Mouse (Mus musculus) lung, postnatal 14 days (tissue): Measurements from ENCODE around the gene R3hdm2.

Experiments used
- DNase-seq: peaks from one replicate; pipeline ENCODE4 v3.0.0; 2021

R3hdm2 gene

DNA sequence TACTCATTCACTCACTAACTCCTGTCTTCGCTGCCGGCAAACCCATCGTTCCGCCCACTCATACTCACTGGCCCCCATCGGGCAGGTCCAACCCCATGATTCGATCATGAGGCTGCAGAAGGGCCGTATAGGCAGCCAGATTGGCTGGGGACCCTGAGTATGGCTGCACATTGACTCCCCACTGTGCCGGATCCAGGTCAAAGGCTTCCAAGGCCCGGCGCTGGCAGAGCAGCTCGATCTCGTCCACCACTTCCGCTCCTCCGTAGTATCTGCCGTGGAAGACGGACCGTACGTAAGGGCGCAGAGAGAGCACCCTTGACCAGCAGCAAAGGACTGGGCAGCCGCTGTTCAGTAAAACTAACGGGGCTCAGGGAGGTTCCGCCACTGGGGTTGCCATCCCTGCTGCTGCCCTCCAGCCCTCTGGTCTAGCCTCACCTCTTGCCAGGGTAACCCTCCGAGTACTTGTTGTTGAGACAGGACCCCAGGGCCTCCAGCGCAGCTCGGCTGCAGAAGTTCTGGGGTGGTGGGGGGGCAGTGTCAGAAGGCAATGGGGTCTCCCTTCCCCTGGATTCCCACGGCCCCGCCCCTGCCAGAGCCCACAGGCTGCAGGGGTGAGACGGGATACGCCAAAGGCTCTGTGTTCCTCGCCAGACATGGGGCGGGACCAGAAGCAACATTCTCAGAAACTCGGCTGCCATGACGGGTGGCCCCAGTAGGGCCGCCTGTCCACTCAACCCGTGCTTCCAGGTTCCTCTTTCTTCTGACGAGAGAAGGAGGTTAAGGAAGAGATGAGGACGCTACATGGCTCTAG lies 140.0 kb downstream of the R3hdm2 start:
- no peak for DNase-seq

DNA sequence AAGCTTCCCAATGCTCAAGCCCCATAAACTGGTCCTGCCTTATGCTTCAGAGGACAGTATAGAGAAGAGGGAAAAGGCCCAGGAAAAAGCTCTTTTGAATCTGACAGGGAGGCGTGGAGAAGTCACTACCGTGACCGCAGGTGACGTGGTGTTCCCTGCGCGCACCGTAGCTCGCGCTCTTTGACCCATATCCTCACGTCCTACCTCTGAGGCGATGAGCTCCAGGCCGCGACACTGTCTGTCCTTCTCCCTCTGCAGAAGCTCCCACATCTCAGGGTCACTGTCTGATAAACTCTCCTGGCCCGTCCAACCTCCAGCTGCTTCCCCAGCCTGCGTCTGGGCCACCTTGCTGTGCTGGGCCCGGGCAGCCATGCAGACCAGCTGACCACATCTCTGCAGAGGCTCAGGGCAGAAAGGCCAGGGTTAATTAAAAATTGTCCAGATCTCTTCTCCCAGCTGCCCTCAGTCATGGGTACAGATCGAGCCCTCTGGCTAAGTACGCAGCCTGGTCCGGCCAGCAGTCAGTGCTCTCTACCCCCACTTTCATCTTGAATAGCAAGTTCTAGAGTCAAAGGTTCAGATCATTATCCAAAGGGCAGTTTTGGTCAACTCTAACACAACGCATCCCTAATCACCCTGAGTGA lies 140.7 kb downstream of the R3hdm2 start:
- no peak for DNase-seq

- no peak for DNase-seq
Observed at GRCm38 (mm10) chr10:127521611-127522080, 141.5 kb downstream of the R3hdm2 start.

- DNase-seq: peak; percentile 88
Observed at GRCm38 (mm10) chr10:127522088-127522581, 142.0 kb downstream of the R3hdm2 start, which contains the start of gene Shmt2. TSS of gene Shmt2 (minus strand) at chr10:127522444.

GRCm38 (mm10) chr10:127524646-127525255 lies 144.6 kb downstream of the R3hdm2 start:
- DNase-seq: no peak

DNA sequence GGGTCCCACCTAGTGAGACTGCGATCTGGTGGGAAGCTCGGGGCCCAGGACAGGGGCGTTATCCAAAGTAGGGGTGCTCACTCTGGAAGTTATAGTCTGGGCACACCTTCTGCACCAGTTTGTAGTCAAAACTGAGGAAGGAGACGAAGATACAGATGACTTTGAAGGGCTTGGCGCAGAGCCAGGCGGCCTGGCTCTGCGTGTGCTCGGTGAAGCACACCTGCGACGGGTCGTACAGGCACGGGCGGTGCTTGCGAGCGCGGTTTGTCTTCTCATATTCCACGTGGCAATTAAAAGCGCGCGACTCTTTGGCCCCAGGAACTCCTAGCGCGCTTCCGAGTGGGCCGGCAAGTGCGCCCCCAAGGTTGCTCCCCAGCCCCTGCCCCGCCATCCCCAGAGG lies 145.9 kb downstream of the R3hdm2 start:
- DNase-seq: no peak

DNA sequence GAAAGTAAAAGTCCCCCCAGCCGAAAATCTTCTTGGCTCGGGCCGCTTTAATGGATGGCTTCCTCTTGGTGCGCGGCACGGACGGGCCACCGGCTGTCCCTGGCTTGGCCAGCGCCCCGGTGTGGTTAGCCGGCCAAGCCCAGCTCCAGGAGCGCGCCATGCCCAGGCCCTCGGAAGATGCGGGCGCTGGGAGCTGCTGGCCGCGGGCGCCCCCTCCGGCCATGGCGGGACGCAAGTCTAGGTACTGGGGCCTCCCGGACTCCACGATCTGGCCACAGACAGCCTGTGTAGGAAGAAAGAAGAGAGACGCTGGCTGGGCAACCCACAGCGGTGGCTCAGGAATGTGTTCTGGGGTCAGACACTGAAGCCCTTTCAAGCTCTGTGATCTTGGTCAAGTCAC lies 146.6 kb downstream of the R3hdm2 start:
- peak; percentile 69 for DNase-seq

DNA sequence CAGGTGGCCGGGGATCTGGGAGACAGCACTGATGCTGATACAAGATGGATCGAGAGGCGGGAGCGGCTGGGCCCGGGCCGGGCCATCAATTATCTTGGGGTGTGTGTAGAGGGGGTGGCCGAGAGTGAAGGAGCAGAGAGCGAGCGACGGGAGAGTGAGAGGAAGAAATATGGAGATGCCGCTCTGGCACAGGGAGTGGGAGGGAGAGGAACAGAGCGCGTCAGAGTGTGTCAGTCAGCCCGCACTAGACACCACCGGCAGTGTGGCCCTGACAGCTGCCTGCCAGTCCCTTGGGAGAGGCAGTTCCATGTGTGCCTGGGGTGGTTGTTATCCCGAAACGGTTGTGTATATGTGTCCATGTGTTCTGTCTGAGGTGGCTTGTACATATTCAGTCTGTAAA lies 147.4 kb downstream of the R3hdm2 start:
- no peak for DNase-seq

GRCm38 (mm10) chr10:127530945-127531344 lies 150.8 kb downstream of the R3hdm2 start:
- no peak for DNase-seq

GRCm38 (mm10) chr10:127531548-127531947 lies 151.4 kb downstream of the R3hdm2 start:
- no peak for DNase-seq

DNA sequence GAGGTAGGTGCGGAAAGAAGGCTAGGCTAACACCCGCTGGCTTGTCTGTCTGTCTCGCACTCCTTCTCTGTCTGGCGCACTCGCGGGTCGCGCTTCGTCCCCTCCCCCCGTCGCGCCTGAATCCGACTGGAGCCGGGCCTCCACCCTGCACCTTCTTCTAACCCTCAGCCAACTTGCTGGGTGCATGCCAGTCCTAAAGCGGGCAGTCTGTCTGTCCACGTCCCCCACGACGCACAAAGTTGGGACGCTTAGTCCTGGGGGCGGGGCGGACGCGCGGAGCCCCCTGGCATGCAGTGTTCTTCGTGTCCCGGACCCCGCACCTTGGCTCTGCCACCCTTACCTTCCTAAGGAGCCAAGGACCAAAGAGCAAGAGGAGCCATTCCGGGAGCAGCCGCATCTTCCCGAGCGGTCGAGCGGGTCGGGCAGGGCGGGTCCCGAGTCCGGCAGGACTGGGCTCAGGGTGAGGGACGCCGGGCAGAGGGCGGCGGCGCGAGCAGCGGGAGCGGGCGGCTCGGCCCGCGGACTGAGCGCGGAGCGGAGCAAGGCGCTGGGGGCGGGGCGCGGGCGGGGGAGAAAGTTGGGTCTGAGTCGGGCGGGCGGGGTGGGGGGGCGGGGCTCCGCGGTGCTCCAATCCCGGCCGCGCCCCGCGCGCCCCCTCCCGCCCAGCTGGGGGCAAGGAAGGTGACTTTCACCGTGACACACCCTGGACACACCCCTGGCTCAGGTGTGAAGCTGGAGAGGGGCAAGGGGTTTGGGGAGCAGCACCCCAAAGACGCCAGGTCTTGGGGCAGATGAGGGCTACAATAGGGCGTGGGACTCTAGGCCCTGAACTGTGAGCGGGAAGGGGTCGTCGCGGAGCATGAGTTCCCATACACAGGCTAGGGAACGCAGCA lies 154.2 kb downstream of the R3hdm2 start, which contains the start of gene Nxph4:
TSS of gene Nxph4 (minus strand) at position 524 of the 893 bp plus-strand sequence.
- DNase-seq: no peak

GRCm38 (mm10) chr10:127534929-127535384 lies 154.8 kb downstream of the R3hdm2 start:
- no peak for DNase-seq

GRCm38 (mm10) chr10:127536586-127537314 lies 156.6 kb downstream of the R3hdm2 start:
- peak; percentile 53 for DNase-seq

GRCm38 (mm10) chr10:127537854-127538583 lies 157.9 kb downstream of the R3hdm2 start:
- DNase-seq: peak; percentile 82

DNA sequence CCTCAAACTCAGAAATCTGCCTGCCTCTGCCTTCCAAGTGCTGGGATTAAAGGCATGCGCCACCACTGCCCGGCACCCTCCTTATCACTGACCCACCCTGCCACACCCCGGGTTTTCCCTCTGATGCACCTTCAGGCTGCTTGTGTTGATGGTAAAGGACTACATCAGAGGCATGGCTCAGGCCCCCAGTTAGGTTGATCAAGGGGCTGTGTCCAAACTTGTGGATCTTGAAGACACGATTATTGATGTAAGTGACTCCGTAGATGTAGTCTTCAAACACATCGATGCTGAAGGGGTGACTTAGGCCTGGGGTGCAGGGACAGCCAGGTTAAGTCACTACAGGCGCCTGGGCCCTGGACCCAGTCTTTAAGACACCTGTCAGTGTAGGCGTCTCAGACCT lies 161.4 kb downstream of the R3hdm2 start:
- no peak for DNase-seq

DNA sequence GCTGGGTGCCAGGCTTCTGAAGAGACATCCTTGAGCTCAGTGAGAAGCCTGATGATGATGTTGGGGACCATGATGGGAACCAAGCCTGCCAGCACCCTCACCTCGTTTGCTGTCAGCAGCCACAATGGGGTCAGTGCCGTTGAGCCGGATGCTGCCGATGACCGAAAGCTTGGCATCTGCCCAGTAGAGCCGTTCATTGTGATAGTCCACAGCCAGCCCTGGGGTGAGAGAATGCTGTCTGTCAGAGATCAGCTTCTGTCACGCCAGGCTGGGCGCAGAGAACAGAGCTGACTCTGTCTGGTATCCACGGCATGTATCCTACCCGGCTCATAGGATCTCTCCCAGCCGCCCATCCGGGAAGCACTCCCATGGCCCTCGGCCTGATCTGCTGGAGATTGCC lies 162.0 kb downstream of the R3hdm2 start:
- peak; percentile 26 for DNase-seq

- DNase-seq: no peak
Observed at GRCm38 (mm10) chr10:127542720-127543119, 162.6 kb downstream of the R3hdm2 start.

GRCm38 (mm10) chr10:127543916-127544315 lies 163.8 kb downstream of the R3hdm2 start:
- no peak for DNase-seq

DNA sequence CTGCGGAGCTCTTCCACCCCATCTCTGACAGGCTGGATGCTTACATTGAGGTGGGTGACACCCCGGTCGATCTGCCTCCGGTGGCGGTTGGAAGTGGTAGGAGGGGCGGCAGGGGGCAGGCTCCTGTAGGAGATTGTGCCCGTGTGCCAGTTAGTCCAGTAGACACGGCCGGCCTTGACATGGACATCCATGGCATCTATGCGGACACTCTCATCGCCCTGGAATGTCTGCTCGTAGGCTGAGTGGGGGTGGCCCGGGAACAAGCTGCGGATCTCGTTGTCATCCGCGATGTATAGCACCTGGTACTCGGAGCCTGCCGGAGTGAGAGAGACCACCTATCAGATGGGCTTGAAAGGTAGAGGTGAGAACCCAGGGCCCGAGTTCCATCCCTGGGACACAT lies 164.2 kb downstream of the R3hdm2 start:
- DNase-seq: no peak

GRCm38 (mm10) chr10:127546505-127546904 lies 166.4 kb downstream of the R3hdm2 start:
- no peak for DNase-seq

DNA sequence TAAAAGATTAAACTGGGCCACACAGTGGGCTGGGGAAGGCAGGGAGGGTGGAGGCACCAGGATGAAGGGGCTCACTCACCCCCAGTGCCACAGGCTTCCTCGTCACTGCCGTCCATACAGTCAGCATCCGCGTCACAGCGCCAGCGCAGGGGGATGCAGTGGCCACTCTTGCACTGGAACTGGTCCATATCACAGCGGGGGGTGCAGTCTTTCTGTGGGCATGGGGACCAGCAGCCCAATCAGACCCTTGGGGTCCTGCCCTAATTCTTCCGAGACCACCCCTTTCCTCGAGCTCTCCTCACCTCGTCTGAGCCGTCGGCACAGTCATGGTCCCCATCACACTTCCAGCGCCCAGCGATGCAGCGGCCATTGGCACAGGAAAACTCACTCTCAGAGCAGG lies 168.1 kb downstream of the R3hdm2 start:
- no peak for DNase-seq
